Mouse (Mus musculus): Measurements from ENCODE around the gene Phactr4. TPM values are rescaled to one million over a fixed set of nuclear protein-coding genes. Genes with fewer than 3 reads are reported as not detected.

Phactr4 gene
- polyA plus RNA-seq, 1 experiment from 2014 or later, result 29.1 TPM

DNA sequence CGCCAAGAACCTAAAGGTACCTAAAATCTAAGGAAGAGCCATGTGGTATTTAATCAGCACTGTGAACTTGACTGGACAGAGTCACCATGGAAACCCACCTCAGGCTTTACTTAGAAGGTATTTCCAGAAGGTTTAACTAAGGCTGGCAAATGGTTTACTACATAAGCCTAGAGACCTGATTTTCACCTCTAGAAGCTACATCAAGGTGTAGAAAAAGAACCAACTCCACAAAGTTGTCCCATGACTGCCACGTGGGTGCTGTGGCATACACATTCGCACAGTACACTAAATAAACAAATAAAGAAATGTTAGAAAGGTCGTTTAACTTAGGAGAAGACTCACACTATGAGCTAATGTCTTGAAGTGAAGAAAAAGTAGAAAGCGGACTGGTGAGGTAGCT is 17.7 kb downstream of the Phactr4 start:
- Histone ChIP-seq H3K4me2 (no peak overlapping the region), H3K36me3 (ENCODE audit: control insufficient read depth, insufficient read depth, low read length) (no peaks in the 10 kb centered on the region), H3K4me1 (ENCODE audit: control insufficient read depth, insufficient read depth, low read length) (peaks cover 10% of the 10 kb centered on the region), H3K27me3 (ENCODE audit: control insufficient read depth, insufficient read depth, low read length) (no peaks in the 10 kb centered on the region), H3K4me3 (ENCODE audit: low read depth, low read length) (no peak overlapping the region), H3K27ac (ENCODE audit: low read depth, low read length) (no peak overlapping the region), H3K9ac (ENCODE audit: low read depth, low read length) (no peak overlapping the region), H3K9me3 (replicated peaks; ENCODE audit: control insufficient read depth, low read length) (no peaks in the 10 kb centered on the region)
- ATAC-seq (replicated peaks; ENCODE audit: insufficient number of reproducible peaks, low FRiP score, low TSS enrichment), result no peak
- 81% methylated on average over 5 of the region's 5 CpGs for WGBS (ENCODE audit: insufficient replicate concordance)

DNA sequence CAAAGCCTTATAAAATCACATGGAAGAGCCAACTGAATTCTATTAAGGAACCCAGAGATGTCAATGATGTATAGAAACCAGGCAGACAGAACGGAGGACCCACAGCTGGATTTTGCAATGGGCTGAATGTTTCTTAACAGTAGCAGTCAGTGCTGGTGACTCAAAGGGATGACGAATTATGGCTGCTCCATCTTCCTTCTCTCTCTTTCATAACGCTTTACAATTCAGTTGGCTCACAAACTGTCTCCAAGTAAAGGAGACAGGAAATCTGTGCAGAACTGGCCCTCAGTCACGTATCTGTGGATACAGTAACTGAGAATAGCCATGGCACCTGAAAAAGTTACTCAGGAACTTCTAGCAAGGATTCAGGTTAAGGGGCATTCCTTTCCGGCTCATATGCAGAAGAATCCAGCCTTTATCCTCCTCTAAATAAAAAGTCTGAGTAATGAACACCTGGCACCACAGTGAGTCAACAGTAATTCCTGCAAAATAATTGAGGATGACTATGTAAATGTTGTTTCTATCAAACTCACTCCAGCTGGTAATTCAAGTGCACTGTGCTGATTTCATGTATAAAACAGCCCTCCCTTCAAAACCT is 19.1 kb downstream of the Phactr4 start:
- WGBS (ENCODE audit: insufficient replicate concordance), result 81% methylated on average over 5 of the region's 5 CpGs
- no peaks in the 10 kb centered on the region for H3K9me3 ChIP-seq (replicated peaks; ENCODE audit: control insufficient read depth, low read length)
- no peak overlapping the region for H3K27ac ChIP-seq (ENCODE audit: low read depth, low read length)
- no peak for ATAC-seq (replicated peaks; ENCODE audit: insufficient number of reproducible peaks, low FRiP score, low TSS enrichment)
- no peak overlapping the region for H3K9ac ChIP-seq (ENCODE audit: low read depth, low read length)
- H3K4me1 ChIP-seq (ENCODE audit: control insufficient read depth, insufficient read depth, low read length), result peaks cover 18% of the 10 kb centered on the region
- no peak overlapping the region for H3K4me3 ChIP-seq (ENCODE audit: low read depth, low read length)
- H3K4me2 ChIP-seq, result no peak overlapping the region
- no peaks in the 10 kb centered on the region for H3K36me3 ChIP-seq (ENCODE audit: control insufficient read depth, insufficient read depth, low read length)
- H3K27me3 ChIP-seq (ENCODE audit: control insufficient read depth, insufficient read depth, low read length), result no peaks in the 10 kb centered on the region

DNA sequence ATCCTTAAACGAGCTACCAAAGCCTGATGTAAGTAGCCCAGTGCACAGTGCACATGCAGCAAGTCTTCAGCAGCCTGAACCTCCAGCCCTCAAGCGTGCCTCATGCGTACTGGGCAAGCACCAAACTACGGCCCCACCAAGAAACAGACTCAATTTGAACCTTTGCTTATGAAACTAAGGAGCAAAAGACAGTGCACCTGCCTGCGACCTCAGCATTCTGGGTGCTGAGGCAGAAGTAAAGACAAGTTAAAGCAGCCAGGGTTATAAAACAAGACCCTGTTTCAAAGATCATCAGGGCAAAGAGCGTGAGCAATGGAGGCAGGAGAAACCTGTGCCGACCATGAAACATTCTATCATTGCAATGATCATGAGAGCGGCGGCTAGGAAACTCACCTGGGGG is 21.3 kb downstream of the Phactr4 start:
- Histone ChIP-seq H3K4me2 (no peak overlapping the region), H3K9ac (ENCODE audit: low read depth, low read length) (no peak overlapping the region), H3K27ac (ENCODE audit: low read depth, low read length) (no peak overlapping the region), H3K36me3 (ENCODE audit: control insufficient read depth, insufficient read depth, low read length) (no peaks in the 10 kb centered on the region), H3K4me1 (ENCODE audit: control insufficient read depth, insufficient read depth, low read length) (peaks cover 20% of the 10 kb centered on the region), H3K9me3 (replicated peaks; ENCODE audit: control insufficient read depth, low read length) (no peaks in the 10 kb centered on the region), H3K4me3 (ENCODE audit: low read depth, low read length) (no peak overlapping the region), H3K27me3 (ENCODE audit: control insufficient read depth, insufficient read depth, low read length) (no peaks in the 10 kb centered on the region)
- 93% methylated on average over 9 of the region's 9 CpGs for WGBS (ENCODE audit: insufficient replicate concordance)
- ATAC-seq (replicated peaks; ENCODE audit: insufficient number of reproducible peaks, low FRiP score, low TSS enrichment), result no peak

DNA sequence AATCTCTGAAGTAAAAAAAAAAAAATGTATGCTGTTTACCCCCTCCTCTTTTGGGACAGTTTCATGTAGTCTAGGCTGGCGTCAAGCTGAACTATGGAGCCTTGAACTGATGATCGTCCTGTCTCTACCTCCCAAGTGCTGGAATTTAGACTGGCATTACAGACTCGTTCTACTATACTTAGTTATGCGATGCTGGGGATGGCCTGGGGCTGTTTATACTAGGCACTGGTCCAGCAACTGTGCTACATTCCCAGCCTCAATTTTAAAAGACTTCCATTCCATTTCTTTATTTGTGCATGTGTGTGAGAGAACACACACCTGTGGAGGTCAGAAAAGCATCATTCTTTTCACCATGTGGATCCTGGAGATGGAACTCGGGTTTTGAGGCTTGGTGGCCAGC is 23.4 kb downstream of the Phactr4 start:
- no peak for ATAC-seq (replicated peaks; ENCODE audit: insufficient number of reproducible peaks, low FRiP score, low TSS enrichment)
- Histone ChIP-seq H3K9me3 (replicated peaks; ENCODE audit: control insufficient read depth, low read length) (no peaks in the 10 kb centered on the region), H3K27me3 (ENCODE audit: control insufficient read depth, insufficient read depth, low read length) (no peaks in the 10 kb centered on the region), H3K36me3 (ENCODE audit: control insufficient read depth, insufficient read depth, low read length) (no peaks in the 10 kb centered on the region), H3K27ac (ENCODE audit: low read depth, low read length) (no peak overlapping the region), H3K4me3 (ENCODE audit: low read depth, low read length) (no peak overlapping the region), H3K4me2 (no peak overlapping the region), H3K4me1 (ENCODE audit: control insufficient read depth, insufficient read depth, low read length) (peaks cover 20% of the 10 kb centered on the region), H3K9ac (ENCODE audit: low read depth, low read length) (no peak overlapping the region)
- 72% methylated on average over 5 of the region's 5 CpGs for WGBS (ENCODE audit: insufficient replicate concordance)

DNA sequence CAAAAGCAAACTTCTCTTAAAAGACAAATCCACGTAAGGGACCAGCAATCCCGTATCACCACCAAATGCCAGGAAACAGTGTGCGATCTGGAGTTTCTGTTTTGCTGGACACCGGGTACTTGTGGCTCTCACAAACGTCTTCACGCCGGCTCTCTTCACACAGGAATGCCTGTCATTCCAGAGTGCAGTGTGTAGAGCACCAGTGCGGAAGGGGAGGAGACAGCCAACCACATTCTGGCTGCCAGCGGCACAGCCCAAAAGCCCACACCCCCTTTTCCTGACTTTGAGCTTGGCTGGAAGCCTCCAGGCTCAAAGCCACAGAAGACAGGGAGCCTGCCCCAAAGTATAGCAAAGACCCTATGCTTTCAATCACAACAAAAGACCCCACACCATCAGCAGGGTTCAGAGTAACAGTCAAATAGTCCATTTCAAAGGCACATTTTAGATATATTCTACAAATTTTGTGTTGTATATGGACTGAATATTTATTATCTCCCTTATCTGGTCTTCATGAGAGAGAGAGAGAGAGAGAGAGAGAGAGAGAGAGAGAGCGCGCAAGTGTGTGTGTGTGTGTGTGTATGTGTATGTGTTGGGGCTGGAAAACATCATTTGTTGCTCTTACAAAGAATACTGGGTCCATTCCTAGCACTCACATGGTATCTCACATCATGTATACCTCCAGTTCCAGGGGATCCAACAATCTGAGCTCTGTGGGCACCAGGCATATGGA is 24.1 kb downstream of the Phactr4 start:
- peak; percentile 68; the same call in 1 of the 2 replicates for ATAC-seq (replicated peaks; ENCODE audit: insufficient number of reproducible peaks, low FRiP score, low TSS enrichment)
- WGBS (ENCODE audit: insufficient replicate concordance), result 23% methylated on average over 11 of the region's 11 CpGs
- H3K4me2 ChIP-seq, result peak overlapping the region; percentile 68
- H3K9me3 ChIP-seq (replicated peaks; ENCODE audit: control insufficient read depth, low read length), result no peaks in the 10 kb centered on the region
- H3K27ac ChIP-seq (ENCODE audit: low read depth, low read length), result peak overlapping the region; percentile 82
- no peaks in the 10 kb centered on the region for H3K27me3 ChIP-seq (ENCODE audit: control insufficient read depth, insufficient read depth, low read length)
- H3K9ac ChIP-seq (ENCODE audit: low read depth, low read length), result peak overlapping the region; percentile 63
- peaks cover 20% of the 10 kb centered on the region for H3K4me1 ChIP-seq (ENCODE audit: control insufficient read depth, insufficient read depth, low read length)
- H3K4me3 ChIP-seq (ENCODE audit: low read depth, low read length), result peak overlapping the region; percentile 43
- no peaks in the 10 kb centered on the region for H3K36me3 ChIP-seq (ENCODE audit: control insufficient read depth, insufficient read depth, low read length)

DNA sequence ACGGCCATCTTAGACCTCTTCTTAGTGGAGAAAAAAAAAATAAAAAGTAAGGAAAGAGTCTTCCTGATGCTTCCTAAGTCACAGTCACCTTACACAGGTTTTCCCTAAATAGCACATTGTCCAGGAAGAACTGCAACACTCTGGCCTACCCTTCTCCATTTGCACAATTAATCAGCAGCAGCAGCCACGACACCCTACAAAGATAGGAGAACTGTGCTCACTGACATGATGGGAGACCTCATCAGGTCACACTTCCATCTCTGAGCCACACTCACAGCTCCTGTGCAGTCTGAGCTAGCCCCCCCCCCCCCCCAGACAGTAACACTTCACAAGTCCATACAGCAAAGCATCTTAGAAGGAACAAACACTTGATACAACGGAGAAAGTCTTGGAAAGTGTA is 25.2 kb downstream of the Phactr4 start:
- Histone ChIP-seq H3K4me1 (ENCODE audit: control insufficient read depth, insufficient read depth, low read length) (peaks cover 20% of the 10 kb centered on the region), H3K27me3 (ENCODE audit: control insufficient read depth, insufficient read depth, low read length) (no peaks in the 10 kb centered on the region), H3K4me3 (ENCODE audit: low read depth, low read length) (peak overlapping the region; percentile 43), H3K36me3 (ENCODE audit: control insufficient read depth, insufficient read depth, low read length) (no peaks in the 10 kb centered on the region), H3K9ac (ENCODE audit: low read depth, low read length) (no peak overlapping the region), H3K9me3 (replicated peaks; ENCODE audit: control insufficient read depth, low read length) (no peaks in the 10 kb centered on the region), H3K27ac (ENCODE audit: low read depth, low read length) (peak overlapping the region; percentile 82), H3K4me2 (peak overlapping the region; percentile 68)
- 66% methylated on average over 3 of the region's 3 CpGs for WGBS (ENCODE audit: insufficient replicate concordance)
- no peak for ATAC-seq (replicated peaks; ENCODE audit: insufficient number of reproducible peaks, low FRiP score, low TSS enrichment)

DNA sequence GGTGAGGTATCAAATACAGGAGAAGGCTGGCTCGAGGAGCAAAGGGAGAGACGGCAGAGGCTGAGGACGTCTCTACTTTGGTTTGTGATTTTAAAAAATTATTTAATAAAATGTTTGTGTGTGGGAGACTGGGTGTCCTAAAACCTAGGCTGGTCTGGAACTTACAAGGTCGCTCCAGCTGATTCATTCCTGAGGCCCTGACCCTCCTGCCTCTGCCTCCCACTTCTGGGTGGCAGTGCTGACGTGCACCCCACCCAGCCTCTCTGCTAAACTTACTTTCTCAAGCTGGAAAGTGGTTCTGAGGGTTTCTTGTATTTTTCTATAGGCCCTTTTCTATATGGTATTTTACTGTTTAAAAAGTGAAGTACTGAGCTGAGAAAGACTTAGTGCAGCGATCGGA is 26.0 kb downstream of the Phactr4 start:
- H3K36me3 ChIP-seq (ENCODE audit: control insufficient read depth, insufficient read depth, low read length), result no peaks in the 10 kb centered on the region
- no peaks in the 10 kb centered on the region for H3K27me3 ChIP-seq (ENCODE audit: control insufficient read depth, insufficient read depth, low read length)
- H3K4me2 ChIP-seq, result no peak overlapping the region
- peaks cover 20% of the 10 kb centered on the region for H3K4me1 ChIP-seq (ENCODE audit: control insufficient read depth, insufficient read depth, low read length)
- no peak overlapping the region for H3K27ac ChIP-seq (ENCODE audit: low read depth, low read length)
- H3K9me3 ChIP-seq (replicated peaks; ENCODE audit: control insufficient read depth, low read length), result no peaks in the 10 kb centered on the region
- no peak overlapping the region for H3K9ac ChIP-seq (ENCODE audit: low read depth, low read length)
- ATAC-seq (replicated peaks; ENCODE audit: insufficient number of reproducible peaks, low FRiP score, low TSS enrichment), result no peak
- no peak overlapping the region for H3K4me3 ChIP-seq (ENCODE audit: low read depth, low read length)
- 92% methylated on average over 7 of the region's 7 CpGs for WGBS (ENCODE audit: insufficient replicate concordance)

DNA sequence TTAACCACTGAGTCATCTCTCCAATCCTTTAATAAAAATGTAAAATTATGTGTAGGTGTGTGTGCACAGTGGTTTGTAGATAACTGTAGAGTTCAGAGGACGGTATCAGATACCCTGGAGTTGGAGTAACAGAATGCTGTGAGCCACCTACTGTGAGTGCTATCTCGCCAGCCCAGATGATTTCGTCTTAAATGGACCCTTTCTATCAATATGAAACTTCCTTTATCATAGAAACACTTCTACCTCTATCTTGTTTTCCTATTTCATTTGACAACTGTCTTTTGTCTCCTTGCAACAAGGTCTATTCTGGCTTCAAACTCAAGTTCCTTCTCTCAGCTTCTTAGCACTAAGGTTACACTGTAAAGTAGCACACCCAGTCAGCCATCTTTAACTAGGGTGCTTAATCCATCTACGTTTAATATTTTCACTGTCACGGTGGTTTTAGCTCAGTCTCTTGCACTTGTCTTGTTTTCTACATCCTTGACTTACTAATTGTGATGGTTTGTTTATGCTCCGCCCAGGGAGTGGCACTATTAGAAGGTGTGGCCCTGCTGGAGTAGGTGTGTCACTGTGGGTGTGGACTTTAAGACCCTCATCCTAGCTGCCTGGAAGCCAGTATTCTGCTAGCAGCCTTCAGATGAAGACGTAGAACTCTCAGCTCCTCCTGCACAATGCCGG is 31.1 kb downstream of the Phactr4 start:
- Histone ChIP-seq H3K4me1 (ENCODE audit: control insufficient read depth, insufficient read depth, low read length) (peaks cover 4% of the 10 kb centered on the region), H3K9me3 (replicated peaks; ENCODE audit: control insufficient read depth, low read length) (no peaks in the 10 kb centered on the region), H3K27me3 (ENCODE audit: control insufficient read depth, insufficient read depth, low read length) (no peaks in the 10 kb centered on the region), H3K36me3 (ENCODE audit: control insufficient read depth, insufficient read depth, low read length) (no peaks in the 10 kb centered on the region), H3K9ac (ENCODE audit: low read depth, low read length) (no peak overlapping the region), H3K27ac (ENCODE audit: low read depth, low read length) (no peak overlapping the region), H3K4me3 (ENCODE audit: low read depth, low read length) (no peak overlapping the region), H3K4me2 (no peak overlapping the region)
- WGBS (ENCODE audit: insufficient replicate concordance), result 81% methylated on average over 8 of the region's 8 CpGs
- ATAC-seq (replicated peaks; ENCODE audit: insufficient number of reproducible peaks, low FRiP score, low TSS enrichment), result no peak
